10 mouse cellular contexts compared by ENCODE assay signal in genomic region chr3:135328560-135328959, GRCm38 (mm10). TPM values are rescaled to one million over a fixed set of nuclear protein-coding genes. Genes with fewer than 3 reads are reported as not detected.
DNase-seq lines count a peak whose midpoint lies in the region; ATAC-seq and TF ChIP-seq lines count a peak whose summit lies in the region.
"Had no signal": no experiment of that assay in that cellular context is flagged by ENCODE, and none has a peak within 500 bp of the region (broad histone marks: within the 10 kb centered on the region; RNA-seq: fewer than 3 reads in every experiment).

No protein-coding gene starts in this region.

- WGBS in heart, embryonic 12.5 days, result 29% methylated on average over 3 of the region's 3 CpGs

- TF ChIP-seq EP300 in MEL (IDR thresholded peaks at IDR 0.05; ENCODE audit: low read depth in 1 of 2, low read length in 2 of 2), result no peak

- H3K9ac ChIP-seq in heart, embryonic 12.5 days, result no peak overlapping the region
- H3K9ac ChIP-seq in MEL (ENCODE audit: control insufficient read depth, low read depth, low read length, poor library complexity, severe bottlenecking), result no peak overlapping the region
- H3K9ac ChIP-seq: embryonic facial prominence, embryonic 13.5 days; liver, embryonic 15.5 days had no signal

- DNase-seq in heart, adult 8-10 months (ENCODE audit: low spot score), result peak; percentile 8
- DNase-seq in 3134 (ENCODE audit: extremely low read depth, insufficient read length, low spot score), result peak; percentile 18
- peak; percentile 87 for DNase-seq in MEL (ENCODE audit: low read depth, low spot score)
- DNase-seq in cerebellum, postnatal 14 days, result peak; percentile 56 to 72
- peak; percentile 79 for DNase-seq in kidney, adult 9 months
- peak; percentile 80 for DNase-seq in thymus, postnatal 0 days (ENCODE audit: low spot score)

- peak; percentile 46 for TF ChIP-seq RAD21 in MEL (IDR thresholded peaks at IDR 0.05; ENCODE audit: low read depth, low read length)

- no peak overlapping the region for H3K4me3 ChIP-seq in heart, embryonic 12.5 days
- H3K4me3 ChIP-seq in MEL (ENCODE audit: control insufficient read depth in 1 of 2, insufficient read depth in 1 of 2, low read depth in 2 of 2, low read length in 2 of 2), result no peak overlapping the region
- H3K4me3 ChIP-seq: embryonic facial prominence, embryonic 13.5 days; liver, embryonic 15.5 days had no signal

- H3K27me3 ChIP-seq in heart, embryonic 12.5 days (replicated peaks), result no peaks in the 10 kb centered on the region
- H3K27me3 ChIP-seq in MEL (ENCODE audit: control insufficient read depth in 1 of 2, insufficient read depth in 2 of 2, low read length in 2 of 2), result no peaks in the 10 kb centered on the region
- H3K27me3 ChIP-seq: liver, embryonic 15.5 days had no signal

- no peak overlapping the region for H3K4me2 ChIP-seq in heart, embryonic 12.5 days
- H3K4me2 ChIP-seq: embryonic facial prominence, embryonic 13.5 days; liver, embryonic 15.5 days had no signal

- TF ChIP-seq POLR2A in MEL (IDR thresholded peaks at IDR 0.05; ENCODE audit: control insufficient read depth in 1 of 2, insufficient read depth in 1 of 2, low read depth in 1 of 2, low read length in 2 of 2, poor library complexity in 1 of 2), result no peak

- no peaks in the 10 kb centered on the region for H3K36me3 ChIP-seq in heart, embryonic 12.5 days
- H3K36me3 ChIP-seq in MEL (ENCODE audit: control insufficient read depth in 1 of 2, insufficient read depth in 2 of 2, low read length in 2 of 2), result no peaks in the 10 kb centered on the region
- H3K36me3 ChIP-seq: embryonic facial prominence, embryonic 13.5 days; liver, embryonic 15.5 days had no signal

- peak; percentile 72 to 79 (median 78) for TF ChIP-seq CTCF in MEL (IDR thresholded peaks at IDR 0.05 in 2 of 3, conservative IDR thresholded peaks at IDR 0.05 in 1 of 3; ENCODE audit: control insufficient read depth in 1 of 3, insufficient read depth in 1 of 3, low read depth in 2 of 3, low read length in 3 of 3, poor library complexity in 1 of 3, severe bottlenecking in 1 of 3)

- H3K27ac ChIP-seq in heart, embryonic 12.5 days (ENCODE audit: poor library complexity, severe bottlenecking), result no peak overlapping the region
- no peak overlapping the region for H3K27ac ChIP-seq in MEL (ENCODE audit: control insufficient read depth, low read depth, low read length)
- H3K27ac ChIP-seq: embryonic facial prominence, embryonic 13.5 days; liver, embryonic 15.5 days had no signal

- no peaks in the 10 kb centered on the region for H3K9me3 ChIP-seq in heart, embryonic 12.5 days (replicated peaks)
- H3K9me3 ChIP-seq in MEL (replicated peaks; ENCODE audit: insufficient read depth, low read length), result no peaks in the 10 kb centered on the region
- H3K9me3 ChIP-seq: embryonic facial prominence, embryonic 13.5 days; liver, embryonic 15.5 days had no signal

- H3K4me1 ChIP-seq in heart, embryonic 12.5 days (replicated peaks), result no peaks in the 10 kb centered on the region
- no peaks in the 10 kb centered on the region for H3K4me1 ChIP-seq in MEL (ENCODE audit: control insufficient read depth in 1 of 2, insufficient read depth in 2 of 2, low read length in 2 of 2)
- H3K4me1 ChIP-seq: liver, embryonic 15.5 days had no signal

- H3K79me2 ChIP-seq in MEL (ENCODE audit: control insufficient read depth, insufficient read depth, low read length, poor library complexity), result no peaks in the 10 kb centered on the region

- ATAC-seq in heart, embryonic 12.5 days (ENCODE audit: insufficient number of reproducible peaks, low FRiP score), result no peak
- peak; percentile 96 for ATAC-seq in megakaryocyte progenitor cell, adult 5-6 weeks (replicated peaks; ENCODE audit: poor library complexity)

TF ChIP-seq in MEL, 35 proteins besides CTCF, POLR2A, EP300 and RAD21:
- TF ChIP-seq ZC3H11A (IDR thresholded peaks at IDR 0.05; ENCODE audit: low read depth, low read length) (peak; percentile 46), ZKSCAN1 (IDR thresholded peaks at IDR 0.05; ENCODE audit: low read depth, low read length) (no peak), SMC3 (IDR thresholded peaks at IDR 0.05; ENCODE audit: low read depth, low read length) (peak; percentile 88), GABPA (IDR thresholded peaks at IDR 0.05; ENCODE audit: low read depth, low read length) (no peak), ZNF384 (IDR thresholded peaks at IDR 0.05; ENCODE audit: low read depth, low read length) (no peak)
TF ChIP-seq in MEL: peak in this region for 2.

RNA-seq across cellular contexts. Expression of gene Slc9b1, which starts 19.3 kb away (rescaled TPM):
- total RNA-seq in heart, adult 8-10 months (2022), result under 1 TPM in 2 of 4 experiments, not detected in 2; 0.50 to 0.72 TPM
- 0.15 TPM in 1 of 2 replicates, not detected in the other for polyA plus RNA-seq in heart, embryonic 12.5 days (2016; fragmentation: Nextera tagmentation; extraction: Ambion mirVana)
- not detected in 2 replicates for total RNA-seq in MEL (2012; rRNA removed)
- under 1 TPM in 1 of 2 experiments, not detected in 1; 0.14 TPM for polyA plus RNA-seq in MEL (2012; ENCODE audit: insufficient read depth in 1 of 2, insufficient read length in 2 of 2, low read depth in 1 of 2, low replicate concordance in 2 of 2, missing spikeins in 1 of 2)
- not detected in 2 replicates for total RNA-seq in megakaryocyte progenitor cell, adult 5-6 weeks (2015)
- not detected in 2 replicates for total RNA-seq in megakaryocyte progenitor cell, adult 5-6 weeks (2017)
- polyA plus RNA-seq in thymus, postnatal 0 days (2015; fragmentation: Nextera tagmentation; extraction: Ambion mirVana), result 0.28 and 0.36 TPM in 2 replicates
- polyA plus RNA-seq: liver, embryonic 15.5 days had no signal

RNA-seq across cellular contexts. Expression of gene Slc9b2, which starts 21.1 kb away (rescaled TPM):
- total RNA-seq in heart, adult 8-10 months (2022), result under 1 TPM; 0.19 to 0.98 (median 0.72) TPM
- 0.77 and 0.86 TPM in 2 replicates for polyA plus RNA-seq in heart, embryonic 12.5 days (2016; fragmentation: Nextera tagmentation; extraction: Ambion mirVana)
- 1.0 and 1.6 TPM in 2 replicates for total RNA-seq in MEL (2012; rRNA removed)
- 1 to 10 TPM in 1 of 2 experiments, not detected in 1; 1.3 TPM for polyA plus RNA-seq in MEL (2012; ENCODE audit: insufficient read depth in 1 of 2, insufficient read length in 2 of 2, low read depth in 1 of 2, low replicate concordance in 2 of 2, missing spikeins in 1 of 2)
- total RNA-seq in megakaryocyte progenitor cell, adult 5-6 weeks (2015), result 0.17 TPM in 1 of 2 replicates, not detected in the other
- total RNA-seq in megakaryocyte progenitor cell, adult 5-6 weeks (2017), result 0.12 TPM in 1 of 2 replicates, not detected in the other
- 0.57 and 0.75 TPM in 2 replicates for polyA plus RNA-seq in thymus, postnatal 0 days (2015; fragmentation: Nextera tagmentation; extraction: Ambion mirVana)

RNA-seq across cellular contexts. Expression of gene Bdh2, which starts 47.5 kb away (rescaled TPM):
- 1 to 10 TPM; 2.7 to 7.0 (median 5.2) TPM for total RNA-seq in heart, adult 8-10 months (2022)
- polyA plus RNA-seq in heart, embryonic 12.5 days (2016; fragmentation: Nextera tagmentation; extraction: Ambion mirVana), result 2.4 and 3.0 TPM in 2 replicates
- total RNA-seq in MEL (2012; rRNA removed), result 0.23 and 0.42 TPM in 2 replicates
- polyA plus RNA-seq in MEL (2012; ENCODE audit: insufficient read depth in 1 of 2, insufficient read length in 2 of 2, low read depth in 1 of 2, low replicate concordance in 2 of 2, missing spikeins in 1 of 2), result under 1 TPM in 1 of 2 experiments, not detected in 1; 0.22 TPM
- total RNA-seq in megakaryocyte progenitor cell, adult 5-6 weeks (2015), result 0.32 and 0.52 TPM in 2 replicates
- 0.07 TPM in 1 of 2 replicates, not detected in the other for total RNA-seq in megakaryocyte progenitor cell, adult 5-6 weeks (2017)
- 1.7 TPM in 2 replicates for polyA plus RNA-seq in thymus, postnatal 0 days (2015; fragmentation: Nextera tagmentation; extraction: Ambion mirVana)

Comparison
In these comparisons a context has a peak if more than half of its experiments do, and no peak if none do; other contexts are left out.
1. DNase-seq: peak in every context shown above with its lines; median percentile 87 in MEL; 80 in thymus, postnatal 0 days; 79 in kidney, adult 9 months; 64 in cerebellum, postnatal 14 days; 18 in 3134; 8 in heart, adult 8-10 months.